Mouse (Mus musculus) MEL (cell line): ENCODE results near the gene Lhfpl2. TPM values are rescaled to one million over a fixed set of nuclear protein-coding genes. Genes with fewer than 3 reads are reported as not detected.
A peak's percentile ranks its signal among the peaks of the same experiment; 100 is the strongest.

Experiments
- DNase-seq: peaks from one replicate; pipeline ENCODE4 v3.0.0; 2011; ENCODE audit warnings: low read depth, low spot score
- H3K27ac ChIP-seq: 2 replicates; pipeline ENCODE4 v1.5.1; 2012; ENCODE audit warnings: low read depth, mild to moderate bottlenecking, control low read depth, low read length, moderate library complexity; ENCODE audit not compliant: control insufficient read depth
- H3K27me3 ChIP-seq, 2 experiments: fragments of 150-350 bp in 1 of 2; sonication (generic) in 1 of 2; 2 replicates each; pipeline ENCODE4 v1.6.1; 2012; ENCODE audit warnings: low read length in 2 of 2, mild to moderate bottlenecking in 2 of 2, improper control_type of control experiment in 1 of 2, moderate library complexity in 1 of 2; ENCODE audit not compliant: insufficient read depth in 2 of 2, control insufficient read depth in 1 of 2
- H3K36me3 ChIP-seq, 2 experiments: 2 replicates each; pipeline ENCODE4 v1.6.1; 2012 to 2014; ENCODE audit warnings: low read length in 2 of 2, improper control_type of control experiment in 1 of 2, inconsistent platforms in 1 of 2, mild to moderate bottlenecking in 1 of 2; ENCODE audit not compliant: insufficient read depth in 2 of 2, control insufficient read depth in 1 of 2
- H3K4me1 ChIP-seq, 2 experiments: fragments of 150-350 bp in 1 of 2; sonication (generic) in 1 of 2; 2 replicates each; pipeline ENCODE4 v1.6.1; 2012; ENCODE audit warnings: low read length in 2 of 2, improper control_type of control experiment in 1 of 2, mild to moderate bottlenecking in 1 of 2; ENCODE audit not compliant: insufficient read depth in 2 of 2, control insufficient read depth in 1 of 2
- H3K4me3 ChIP-seq, 2 experiments: fragments of 150-350 bp in 1 of 2; sonication (generic) in 1 of 2; 2 replicates each; pipeline ENCODE4 v1.5.1; 2012; ENCODE audit warnings: low read depth in 2 of 2, low read length in 2 of 2, mild to moderate bottlenecking in 2 of 2, moderate library complexity in 2 of 2, control low read depth in 1 of 2, improper control_type of control experiment in 1 of 2; ENCODE audit not compliant: control insufficient read depth in 1 of 2, insufficient read depth in 1 of 2
- H3K79me2 ChIP-seq: 2 replicates; pipeline ENCODE4 v1.6.1; 2012; ENCODE audit warnings: mild to moderate bottlenecking, low read length, moderate library complexity; ENCODE audit not compliant: control insufficient read depth, poor library complexity, insufficient read depth
- H3K9ac ChIP-seq: 2 replicates; pipeline ENCODE4 v1.6.1; 2012; ENCODE audit warnings: low read depth, mild to moderate bottlenecking, control low read depth, low read length, moderate library complexity; ENCODE audit not compliant: control insufficient read depth, poor library complexity, severe bottlenecking
- H3K9me3 ChIP-seq: fragments of 150-350 bp; sonication (generic); replicated peaks from 2 replicates; pipeline ENCODE4 v1.6.1; 2012; ENCODE audit warnings: mild to moderate bottlenecking, low read length, improper control_type of control experiment, moderate library complexity; ENCODE audit not compliant: insufficient read depth
- CHD1 ChIP-seq: IDR thresholded peaks from 2 replicates; pipeline ENCODE4 v1.6.1; 2012; ENCODE audit warnings: low read depth, mild to moderate bottlenecking, inconsistent platforms, low read length, improper control_type of control experiment
- CHD2 ChIP-seq: IDR thresholded peaks from 2 replicates; pipeline ENCODE4 v1.6.1; 2011; ENCODE audit warnings: low read length, improper control_type of control experiment
- E2F4 ChIP-seq: IDR thresholded peaks from 2 replicates; pipeline ENCODE4 v1.6.1; 2011; ENCODE audit warnings: low read depth, low read length, improper control_type of control experiment, borderline replicate concordance
- ELF1 ChIP-seq: IDR thresholded peaks from 2 replicates; pipeline ENCODE4 v1.6.1; 2014; ENCODE audit warnings: low read depth, mild to moderate bottlenecking, inconsistent platforms, low read length, improper control_type of control experiment, moderate library complexity
- EP300 ChIP-seq, 2 experiments: IDR thresholded peaks; 2 replicates each; pipeline ENCODE4 v1.6.1; 2011; ENCODE audit warnings: improper control_type of control experiment in 2 of 2, low read length in 2 of 2, low read depth in 1 of 2, mild to moderate bottlenecking in 1 of 2
- GABPA ChIP-seq: IDR thresholded peaks from 2 replicates; pipeline ENCODE4 v1.6.1; 2012; ENCODE audit warnings: low read depth, mild to moderate bottlenecking, inconsistent platforms, low read length, improper control_type of control experiment, moderate library complexity
- GATA1 ChIP-seq: IDR thresholded peaks from 2 replicates; pipeline ENCODE4 v1.6.1; 2011; ENCODE audit warnings: low read depth, low read length, improper control_type of control experiment
- HCFC1 ChIP-seq: IDR thresholded peaks from 2 replicates; pipeline ENCODE4 v1.6.1; 2012; ENCODE audit warnings: low read depth, mild to moderate bottlenecking, inconsistent platforms, low read length, improper control_type of control experiment, moderate library complexity
- JUND ChIP-seq: IDR thresholded peaks from 2 replicates; pipeline ENCODE4 v1.6.1; 2011; ENCODE audit warnings: low read depth, mild to moderate bottlenecking, improper control_type of control experiment, low read length
- KAT2A ChIP-seq: conservative IDR thresholded peaks from 2 replicates; pipeline ENCODE4 v1.6.1; 2012; ENCODE audit warnings: low read depth, low read length, improper control_type of control experiment, inconsistent platforms
- MAFK ChIP-seq: IDR thresholded peaks from 2 replicates; pipeline ENCODE4 v1.6.1; 2011; ENCODE audit warnings: low read depth, mild to moderate bottlenecking, low read length, improper control_type of control experiment, borderline replicate concordance
- MAX ChIP-seq: IDR thresholded peaks from 2 replicates; pipeline ENCODE4 v1.6.1; 2011; ENCODE audit warnings: low read length, improper control_type of control experiment
- MAZ ChIP-seq: IDR thresholded peaks from 2 replicates; pipeline ENCODE4 v1.6.1; 2012; ENCODE audit warnings: low read depth, mild to moderate bottlenecking, inconsistent platforms, low read length, improper control_type of control experiment
- MEF2A ChIP-seq: IDR thresholded peaks from 2 replicates; pipeline ENCODE4 v1.6.1; 2014; ENCODE audit warnings: low read depth, mild to moderate bottlenecking, inconsistent platforms, low read length, improper control_type of control experiment; ENCODE audit not compliant: poor library complexity, insufficient replicate concordance, severe bottlenecking; ENCODE audit errors: extremely low read depth
- MXI1 ChIP-seq: IDR thresholded peaks from 2 replicates; pipeline ENCODE4 v1.6.1; 2011; ENCODE audit warnings: mild to moderate bottlenecking, low read depth, low read length, improper control_type of control experiment
- MYB ChIP-seq: IDR thresholded peaks from 2 replicates; pipeline ENCODE4 v1.6.1; 2011; ENCODE audit warnings: mild to moderate bottlenecking, low read depth, low read length, improper control_type of control experiment
- NELFE ChIP-seq: IDR thresholded peaks from 2 replicates; pipeline ENCODE4 v1.6.1; 2011; ENCODE audit warnings: low read depth, low read length, improper control_type of control experiment
- NRF1 ChIP-seq: IDR thresholded peaks from 2 replicates; pipeline ENCODE4 v1.6.1; 2014; ENCODE audit warnings: low read depth, mild to moderate bottlenecking, inconsistent platforms, low read length, improper control_type of control experiment, moderate library complexity; ENCODE audit not compliant: poor library complexity, insufficient read depth, severe bottlenecking
- POLR2A ChIP-seq, 2 experiments: IDR thresholded peaks; 2 replicates each; pipeline ENCODE4 v1.6.1; 2011 to 2012; ENCODE audit warnings: low read length in 2 of 2, mild to moderate bottlenecking in 2 of 2, control low read depth in 1 of 2, improper control_type of control experiment in 1 of 2, low read depth in 1 of 2, moderate library complexity in 1 of 2; ENCODE audit not compliant: control insufficient read depth in 1 of 2, insufficient read depth in 1 of 2, poor library complexity in 1 of 2
- POLR2AphosphoS2 ChIP-seq: IDR thresholded peaks from 2 replicates; pipeline ENCODE4 v1.6.1; 2011; ENCODE audit warnings: low read length, improper control_type of control experiment
- POLR2AphosphoS5 ChIP-seq: IDR thresholded peaks from 2 replicates; pipeline ENCODE4 v1.6.1; 2012; ENCODE audit warnings: low read depth, borderline replicate concordance, mild to moderate bottlenecking, inconsistent platforms, low read length, moderate library complexity, mixed read lengths
- RAD21 ChIP-seq: IDR thresholded peaks from 2 replicates; pipeline ENCODE4 v1.6.1; 2011; ENCODE audit warnings: mild to moderate bottlenecking, low read depth, low read length, improper control_type of control experiment
- RCOR1 ChIP-seq: IDR thresholded peaks from 2 replicates; pipeline ENCODE4 v1.6.1; 2012; ENCODE audit warnings: low read depth, mild to moderate bottlenecking, inconsistent platforms, low read length, improper control_type of control experiment
- SIN3A ChIP-seq: IDR thresholded peaks from 2 replicates; pipeline ENCODE4 v1.6.1; 2012; ENCODE audit warnings: low read length, improper control_type of control experiment, inconsistent platforms
- SMC3 ChIP-seq: IDR thresholded peaks from 2 replicates; pipeline ENCODE4 v1.6.1; 2011; ENCODE audit warnings: low read depth, low read length, improper control_type of control experiment
- TAL1 ChIP-seq: IDR thresholded peaks from 2 replicates; pipeline ENCODE4 v1.6.1; 2012; ENCODE audit warnings: mild to moderate bottlenecking, inconsistent platforms, low read length, moderate library complexity, mixed read lengths
- TBP ChIP-seq: IDR thresholded peaks from 2 replicates; pipeline ENCODE4 v1.8.0; 2011; ENCODE audit warnings: low read depth, low read length, improper control_type of control experiment
- TCF12 ChIP-seq: IDR thresholded peaks from 2 replicates; pipeline ENCODE4 v1.6.1; 2014; ENCODE audit warnings: low read depth, mild to moderate bottlenecking, inconsistent platforms, low read length, improper control_type of control experiment, moderate library complexity
- UBTF ChIP-seq: IDR thresholded peaks from 2 replicates; pipeline ENCODE4 v1.6.1; 2012; ENCODE audit warnings: low read depth, mild to moderate bottlenecking, inconsistent platforms, low read length, improper control_type of control experiment, moderate library complexity, borderline replicate concordance; ENCODE audit not compliant: insufficient read depth
- USF1 ChIP-seq: IDR thresholded peaks from 2 replicates; pipeline ENCODE4 v1.6.1; 2014; ENCODE audit warnings: low read depth, mild to moderate bottlenecking, inconsistent platforms, low read length, improper control_type of control experiment, moderate library complexity
- USF2 ChIP-seq, 2 experiments: IDR thresholded peaks; 2 replicates each; pipeline ENCODE4 v1.6.1; 2011 to 2012; ENCODE audit warnings: improper control_type of control experiment in 2 of 2, low read length in 2 of 2, borderline replicate concordance in 1 of 2, inconsistent platforms in 1 of 2, low read depth in 1 of 2, mild to moderate bottlenecking in 1 of 2; ENCODE audit not compliant: insufficient read depth in 1 of 2
- ZC3H11A ChIP-seq: IDR thresholded peaks from 2 replicates; pipeline ENCODE4 v1.6.1; 2012; ENCODE audit warnings: low read depth, mild to moderate bottlenecking, inconsistent platforms, low read length, improper control_type of control experiment
- ZKSCAN1 ChIP-seq: IDR thresholded peaks from 2 replicates; pipeline ENCODE4 v1.6.1; 2012; ENCODE audit warnings: low read depth, mild to moderate bottlenecking, inconsistent platforms, low read length, improper control_type of control experiment, moderate library complexity
- ZMIZ1 ChIP-seq: IDR thresholded peaks from 2 replicates; pipeline ENCODE4 v1.6.1; 2012; ENCODE audit warnings: low read depth, mild to moderate bottlenecking, inconsistent platforms, low read length, improper control_type of control experiment, moderate library complexity
- ZNF384 ChIP-seq: IDR thresholded peaks from 2 replicates; pipeline ENCODE4 v1.6.1; 2012; ENCODE audit warnings: low read depth, mild to moderate bottlenecking, inconsistent platforms, low read length, improper control_type of control experiment
- polyA plus RNA-seq, 2 experiments: library from polyadenylated mRNA; stranded (reverse) in 1 of 2; unstranded in 1 of 2; fragments of >175 nt in 1 of 2; fragments of >200 nt in 1 of 2; gene quantifications; 2 replicates each; pipeline versions ENCODE4 v1.2.1 to v1.2.4; 2012; ENCODE audit warnings: low replicate concordance in 2 of 2, low read depth in 1 of 2; ENCODE audit not compliant: insufficient read length in 2 of 2, insufficient read depth in 1 of 2, missing spikeins in 1 of 2
- total RNA-seq: library from RNA; depleted of rRNA; stranded (reverse); fragments of 300-350 nt; gene quantifications from 2 replicates; pipeline ENCODE4 v1.2.3, GENCODE M21; 2012

Lhfpl2 gene
- total and polyA plus RNA-seq, 3 experiments: 24.5 to 30.2 TPM; not detected in 1

- Histone ChIP-seq H3K9me3 (no peaks in the 10 kb centered on the region), H3K4me1 (peaks cover 17 to 36% of the 10 kb centered on the region in 2 experiments)
- TF ChIP-seq MXI1: peak; percentile 56
- TF ChIP-seq MAZ: no peak
- TF ChIP-seq TAL1: peak; percentile 89
- peak; percentile 67 for TF ChIP-seq TBP
- no peak for TF ChIP-seq UBTF
- no peak for TF ChIP-seq MAFK
- TF ChIP-seq ELF1: no peak
- peak; percentile 73; the same call in 1 of the 2 replicates for TF ChIP-seq E2F4
- 0 out of 2 replicates have a peak, but pooled peaks have one; percentile 17 for TF ChIP-seq MAX
- TF ChIP-seq ZKSCAN1: no peak
- peak; percentile 66 for TF ChIP-seq GATA1
- no peak for TF ChIP-seq JUND
- peak; percentile 3 to 63; a peak in 2 of 4 replicates for TF ChIP-seq POLR2A (IDR thresholded peaks at IDR 0.05; ENCODE audit: control insufficient read depth in 1 of 2, insufficient read depth in 1 of 2, low read depth in 1 of 2, low read length in 2 of 2, poor library complexity in 1 of 2)
- no peak for TF ChIP-seq CHD1
- TF ChIP-seq HCFC1: 0 out of 2 replicates have a peak, but pooled peaks have one; percentile 19
- TF ChIP-seq TCF12: peak; percentile 91
- TF ChIP-seq SMC3: no peak
- TF ChIP-seq RAD21: no peak
- no peak for TF ChIP-seq ZNF384
- no peak for TF ChIP-seq POLR2AphosphoS5
- no peak for TF ChIP-seq CHD2
- TF ChIP-seq GABPA: no peak
- TF ChIP-seq USF1: no peak
- no peak for TF ChIP-seq USF2 (IDR thresholded peaks at IDR 0.05; ENCODE audit: borderline replicate concordance in 1 of 2, insufficient read depth in 1 of 2, low read depth in 1 of 2, low read length in 2 of 2)
- TF ChIP-seq EP300 (IDR thresholded peaks at IDR 0.05; ENCODE audit: low read depth in 1 of 2, low read length in 2 of 2): peak; percentile 76 to 94
- TF ChIP-seq RCOR1: peak; percentile 68; the same call in 1 of the 2 replicates
- TF ChIP-seq SIN3A: no peak
- TF ChIP-seq MYB: peak; percentile 91
- no peak; the same call in none of the 2 replicates for TF ChIP-seq NELFE
- TF ChIP-seq MEF2A: no peak
- TF ChIP-seq KAT2A: no peak
- no peak for TF ChIP-seq POLR2AphosphoS2
- TF ChIP-seq ZMIZ1: peak; percentile 67; the same call in 1 of the 2 replicates
- no peak for TF ChIP-seq ZC3H11A
- no peak for TF ChIP-seq NRF1
Measured at GRCm38 (mm10) chr13:94173633-94174576, 116.3 kb downstream of the Lhfpl2 start.

More at GRCm38 (mm10) chr13:94173633-94174576, 116.3 kb downstream of the Lhfpl2 start:
- Histone ChIP-seq H3K79me2 (peaks cover 48% of the 10 kb centered on the region), H3K36me3 (peaks cover 2 to 32% of the 10 kb centered on the region in 2 experiments), H3K9ac (peak overlapping the region; percentile 79), H3K27ac (peak overlapping the region; percentile 93), H3K27me3 (no peaks in the 10 kb centered on the region), H3K4me3 (peak overlapping the region; percentile 81 to 93)
- peak; percentile 94 for DNase-seq
